Mouse (Mus musculus): Measurements from ENCODE around the gene Gli2. TPM values are rescaled to one million over a fixed set of nuclear protein-coding genes. Genes with fewer than 3 reads are reported as not detected.

Gli2 gene
- total and polyA plus RNA-seq, 2 experiments from 2014 or later = 3.0 to 13.9 TPM

DNA sequence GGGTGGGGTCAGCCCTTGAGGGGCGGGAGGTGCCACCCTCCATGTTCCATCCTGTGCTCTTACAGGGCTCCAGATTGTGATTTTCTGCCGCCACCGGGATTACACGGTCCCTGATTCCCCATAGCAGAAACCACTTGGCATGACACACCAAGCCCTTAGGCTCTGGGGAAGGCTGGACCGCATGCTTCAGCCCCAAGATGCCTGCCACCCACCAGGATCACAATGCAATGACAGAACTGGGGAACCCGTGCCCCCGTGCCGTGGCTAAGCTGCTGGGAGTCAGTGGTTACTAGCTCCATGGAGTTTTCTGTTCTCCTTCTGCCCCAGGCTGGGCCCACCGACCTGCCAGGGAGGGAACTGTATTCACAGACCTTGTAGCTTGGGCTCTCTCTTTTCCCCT is 178.2 kb downstream of the Gli2 start:
- Histone ChIP-seq H3K9ac (replicated peaks; ENCODE audit: low read length) (no peak overlapping the region), H3K4me3 (ENCODE audit: low read length) (no peak overlapping the region), H3K27me3 (ENCODE audit: insufficient read depth, low read length) (no peaks in the 10 kb centered on the region), H3K36me3 (ENCODE audit: insufficient read depth, low read length) (no peaks in the 10 kb centered on the region), H3K4me2 (ENCODE audit: low read depth, low read length) (no peak overlapping the region), H3K9me3 (ENCODE audit: low read length) (no peaks in the 10 kb centered on the region), H3K4me1 (ENCODE audit: insufficient read depth, low read length) (no peaks in the 10 kb centered on the region), H3K27ac (no peak overlapping the region)
- ATAC-seq (no peak), DNase-seq (ENCODE audit: low spot score) (no peak)
- TF ChIP-seq CTCF (IDR thresholded peaks at IDR 0.05; ENCODE audit: low read depth) = no peak
- WGBS = 77% methylated on average over 9 of the region's 9 CpGs

DNA sequence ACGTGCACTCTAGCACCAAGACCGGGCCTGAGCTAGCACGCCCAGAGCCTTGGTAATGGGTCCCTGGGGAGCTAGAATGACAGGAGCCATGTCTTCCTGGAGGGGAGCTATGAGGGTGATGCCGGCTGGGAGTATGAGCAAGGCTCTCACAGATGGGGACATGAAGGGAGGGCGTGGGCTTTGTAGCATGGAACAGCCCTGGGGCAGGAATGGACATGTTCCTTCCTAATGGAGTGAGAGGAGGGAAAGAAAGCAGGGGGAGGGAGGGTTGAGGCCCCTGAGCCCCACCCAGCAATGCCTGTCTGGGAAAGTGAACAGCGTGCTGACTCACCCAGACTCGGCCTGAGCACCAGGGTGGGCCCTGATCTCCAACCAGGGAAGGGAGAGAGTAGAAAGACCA is 179.9 kb downstream of the Gli2 start:
- WGBS = 73% methylated on average over 7 of the region's 7 CpGs
- Histone ChIP-seq H3K4me2 (ENCODE audit: low read depth, low read length) (no peak overlapping the region), H3K9ac (replicated peaks; ENCODE audit: low read length) (no peak overlapping the region), H3K27me3 (ENCODE audit: insufficient read depth, low read length) (no peaks in the 10 kb centered on the region), H3K4me3 (ENCODE audit: low read length) (no peak overlapping the region), H3K4me1 (ENCODE audit: insufficient read depth, low read length) (no peaks in the 10 kb centered on the region), H3K27ac (no peak overlapping the region), H3K36me3 (ENCODE audit: insufficient read depth, low read length) (no peaks in the 10 kb centered on the region), H3K9me3 (ENCODE audit: low read length) (no peaks in the 10 kb centered on the region)
- no peak for TF ChIP-seq CTCF (IDR thresholded peaks at IDR 0.05; ENCODE audit: low read depth)
- DNase-seq (ENCODE audit: low spot score) (no peak), ATAC-seq (no peak)

- ATAC-seq (peak; percentile 65), DNase-seq (ENCODE audit: low spot score) (peak; percentile 59)
- Histone ChIP-seq H3K36me3 (ENCODE audit: insufficient read depth, low read length) (no peaks in the 10 kb centered on the region), H3K4me1 (ENCODE audit: insufficient read depth, low read length) (no peaks in the 10 kb centered on the region), H3K27me3 (ENCODE audit: insufficient read depth, low read length) (no peaks in the 10 kb centered on the region), H3K4me2 (ENCODE audit: low read depth, low read length) (no peak overlapping the region), H3K9ac (replicated peaks; ENCODE audit: low read length) (no peak overlapping the region), H3K9me3 (ENCODE audit: low read length) (no peaks in the 10 kb centered on the region), H3K4me3 (ENCODE audit: low read length) (no peak overlapping the region), H3K27ac (0 out of 2 replicates have a peak overlapping the region, but pooled peaks have one; percentile 50)
- TF ChIP-seq CTCF (IDR thresholded peaks at IDR 0.05; ENCODE audit: low read depth) = peak; percentile 53; the same call in 1 of the 2 replicates
- 56% methylated on average over 9 of the region's 9 CpGs for WGBS
These were observed 188.7 kb downstream of the Gli2 start for GRCm38 (mm10) chr1:118864735-118865134.

DNA sequence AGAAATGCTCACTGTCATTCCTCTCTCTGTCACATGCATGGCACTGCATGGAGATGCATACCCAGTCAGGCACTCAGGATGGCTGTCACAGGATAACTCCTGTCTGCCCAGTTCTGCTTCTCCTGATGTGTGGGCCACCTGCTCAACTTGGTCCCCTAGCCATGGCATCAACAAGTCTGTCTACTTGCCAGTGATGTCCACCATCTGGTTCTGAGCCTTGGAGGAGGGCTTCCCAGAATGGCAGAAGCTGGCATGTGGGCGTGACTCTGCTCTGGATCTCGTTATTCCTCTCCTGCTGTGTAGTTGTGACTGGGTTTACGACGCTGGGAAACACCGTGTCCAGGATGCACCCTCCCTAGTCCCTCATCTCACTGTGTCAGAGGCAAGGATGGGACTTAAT is 189.4 kb downstream of the Gli2 start:
- Histone ChIP-seq H3K4me2 (ENCODE audit: low read depth, low read length) (no peak overlapping the region), H3K9ac (replicated peaks; ENCODE audit: low read length) (no peak overlapping the region), H3K4me3 (ENCODE audit: low read length) (no peak overlapping the region), H3K27ac (0 out of 2 replicates have a peak overlapping the region, but pooled peaks have one; percentile 50), H3K4me1 (ENCODE audit: insufficient read depth, low read length) (no peaks in the 10 kb centered on the region), H3K27me3 (ENCODE audit: insufficient read depth, low read length) (no peaks in the 10 kb centered on the region), H3K9me3 (ENCODE audit: low read length) (no peaks in the 10 kb centered on the region), H3K36me3 (ENCODE audit: insufficient read depth, low read length) (no peaks in the 10 kb centered on the region)
- peak; percentile 62 for DNase-seq (ENCODE audit: low spot score)
- no peak for TF ChIP-seq CTCF (IDR thresholded peaks at IDR 0.05; ENCODE audit: low read depth)
- ATAC-seq = peak; percentile 66
- 51% methylated on average over 5 of the region's 5 CpGs for WGBS

- no peaks in the 10 kb centered on the region for H3K27me3 ChIP-seq (ENCODE audit: insufficient read depth, low read length)
- H3K36me3 ChIP-seq (ENCODE audit: insufficient read depth, low read length) = no peaks in the 10 kb centered on the region
- no peak overlapping the region for H3K27ac ChIP-seq
- no peak overlapping the region for H3K4me2 ChIP-seq (ENCODE audit: low read depth, low read length)
- DNase-seq (ENCODE audit: low spot score) (peak; percentile 31), ATAC-seq (no peak)
- TF ChIP-seq CTCF (IDR thresholded peaks at IDR 0.05; ENCODE audit: low read depth) = no peak
- no peaks in the 10 kb centered on the region for H3K9me3 ChIP-seq (ENCODE audit: low read length)
- H3K9ac ChIP-seq (replicated peaks; ENCODE audit: low read length) = no peak overlapping the region
- no peak overlapping the region for H3K4me3 ChIP-seq (ENCODE audit: low read length)
- 58% methylated on average over 9 of the region's 9 CpGs for WGBS
- no peaks in the 10 kb centered on the region for H3K4me1 ChIP-seq (ENCODE audit: insufficient read depth, low read length)
These were observed 195.3 kb downstream of the Gli2 start for GRCm38 (mm10) chr1:118858101-118858500.

GRCm38 (mm10) chr1:118830658-118831057 is 222.8 kb downstream of the Gli2 start:
- no peak for TF ChIP-seq CTCF (IDR thresholded peaks at IDR 0.05; ENCODE audit: low read depth)
- no peak for DNase-seq (ENCODE audit: low spot score)
- Histone ChIP-seq H3K27me3 (ENCODE audit: insufficient read depth, low read length) (no peaks in the 10 kb centered on the region), H3K4me1 (ENCODE audit: insufficient read depth, low read length) (no peaks in the 10 kb centered on the region), H3K4me2 (ENCODE audit: low read depth, low read length) (no peak overlapping the region), H3K9ac (replicated peaks; ENCODE audit: low read length) (no peak overlapping the region), H3K27ac (no peak overlapping the region), H3K4me3 (ENCODE audit: low read length) (no peak overlapping the region), H3K9me3 (ENCODE audit: low read length) (no peaks in the 10 kb centered on the region), H3K36me3 (ENCODE audit: insufficient read depth, low read length) (no peaks in the 10 kb centered on the region)
- no peak for ATAC-seq
- WGBS = 75% methylated on average over 5 of the region's 5 CpGs

DNA sequence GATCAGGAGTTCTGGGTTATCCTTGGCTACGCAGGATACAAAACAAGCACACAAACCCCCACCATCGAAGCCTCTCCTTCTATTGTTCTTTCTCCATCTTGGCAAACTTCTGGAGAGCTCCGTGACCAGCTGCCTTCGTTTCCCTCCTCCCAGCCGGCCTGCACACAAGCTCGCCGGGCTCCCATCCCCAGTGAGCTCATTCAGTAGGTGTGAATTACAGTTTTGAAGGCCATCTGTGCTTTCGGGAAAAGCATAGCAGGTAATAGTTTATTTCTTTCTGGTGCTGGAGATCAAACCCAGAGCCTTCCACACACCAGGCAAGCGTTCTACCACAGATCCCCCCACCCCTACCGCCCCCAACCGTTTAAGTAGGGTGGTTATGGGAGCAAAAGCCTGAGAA is 226.8 kb downstream of the Gli2 start:
- Histone ChIP-seq H3K9ac (replicated peaks; ENCODE audit: low read length) (no peak overlapping the region), H3K27me3 (ENCODE audit: insufficient read depth, low read length) (no peaks in the 10 kb centered on the region), H3K4me1 (ENCODE audit: insufficient read depth, low read length) (no peaks in the 10 kb centered on the region), H3K9me3 (ENCODE audit: low read length) (no peaks in the 10 kb centered on the region), H3K4me3 (ENCODE audit: low read length) (no peak overlapping the region), H3K27ac (no peak overlapping the region), H3K4me2 (ENCODE audit: low read depth, low read length) (no peak overlapping the region), H3K36me3 (ENCODE audit: insufficient read depth, low read length) (no peaks in the 10 kb centered on the region)
- DNase-seq (ENCODE audit: low spot score) (no peak), ATAC-seq (no peak)
- 83% methylated on average over 11 of the region's 11 CpGs for WGBS
- TF ChIP-seq CTCF (IDR thresholded peaks at IDR 0.05; ENCODE audit: low read depth) = no peak
